Mouse (Mus musculus) c-Kit-positive CD71-negative TER-119-negative erythroid progenitor cells, embryonic 14.5 days (primary cell): ENCODE data around the gene Arhgef6.

Experiments
- DNase-seq: peaks from one replicate; pipeline ENCODE4 v3.0.0-alpha.2; 2013; ENCODE audit warnings: low read depth

Gene Arhgef6

GRCm38 (mm10) chrX:57303188-57303878, 35.2 kb downstream of the Arhgef6 start:
- DNase-seq = no peak

GRCm38 (mm10) chrX:57298946-57299345, 39.6 kb downstream of the Arhgef6 start:
- no peak for DNase-seq

- no peak for DNase-seq
Observed at GRCm38 (mm10) chrX:57288458-57288857, 50.1 kb downstream of the Arhgef6 start.

GRCm38 (mm10) chrX:57286281-57286680, 52.2 kb downstream of the Arhgef6 start:
- no peak for DNase-seq

GRCm38 (mm10) chrX:57282184-57282583, 56.3 kb downstream of the Arhgef6 start:
- DNase-seq = no peak

GRCm38 (mm10) chrX:57277560-57278335, 60.8 kb downstream of the Arhgef6 start:
- no peak for DNase-seq

GRCm38 (mm10) chrX:57263515-57263914, 75.0 kb downstream of the Arhgef6 start:
- no peak for DNase-seq

- no peak for DNase-seq
Observed at GRCm38 (mm10) chrX:57260744-57261143, 77.8 kb downstream of the Arhgef6 start.

GRCm38 (mm10) chrX:57253329-57254055, 85.0 kb downstream of the Arhgef6 start:
- DNase-seq = no peak

GRCm38 (mm10) chrX:57238572-57238971, 100.0 kb downstream of the Arhgef6 start:
- DNase-seq = no peak

GRCm38 (mm10) chrX:57235982-57236381, 102.5 kb downstream of the Arhgef6 start:
- no peak for DNase-seq

- no peak for DNase-seq
Observed at GRCm38 (mm10) chrX:57233596-57233995, 104.9 kb downstream of the Arhgef6 start.

- no peak for DNase-seq
Observed at GRCm38 (mm10) chrX:57228178-57228577, 110.4 kb downstream of the Arhgef6 start.

- no peak for DNase-seq
Observed at GRCm38 (mm10) chrX:57223301-57223700, 115.2 kb downstream of the Arhgef6 start.

- no peak for DNase-seq
Observed at GRCm38 (mm10) chrX:57221881-57222280, 116.6 kb downstream of the Arhgef6 start.

GRCm38 (mm10) chrX:57219563-57219962, 119.0 kb downstream of the Arhgef6 start:
- DNase-seq = no peak

- no peak for DNase-seq
Observed at GRCm38 (mm10) chrX:57216271-57216670, 122.3 kb downstream of the Arhgef6 start.

- no peak for DNase-seq
Observed at GRCm38 (mm10) chrX:57215495-57215894, 123.0 kb downstream of the Arhgef6 start.

GRCm38 (mm10) chrX:57212862-57213261, 125.7 kb downstream of the Arhgef6 start:
- no peak for DNase-seq

- no peak for DNase-seq
Observed at GRCm38 (mm10) chrX:57211876-57212275, 126.7 kb downstream of the Arhgef6 start, which contains the start of gene Cd40lg. Cd40lg (plus strand) TSS chrX:57212143.

- no peak for DNase-seq
Observed at GRCm38 (mm10) chrX:57210591-57210990, 127.9 kb downstream of the Arhgef6 start.

GRCm38 (mm10) chrX:57200397-57200796, 138.1 kb downstream of the Arhgef6 start:
- no peak for DNase-seq

GRCm38 (mm10) chrX:57198036-57198435, 140.5 kb downstream of the Arhgef6 start:
- DNase-seq = no peak
